Mouse (Mus musculus) forebrain, embryonic 12.5 days (tissue): ENCODE measurements around the gene Gm28038. TPM values are rescaled to one million over a fixed set of nuclear protein-coding genes. Genes with fewer than 3 reads are reported as not detected.

Experiments
- ATAC-seq: fragments of 200-750 bp; cut with Nextera tagmentation; 2 replicates; pipeline ENCODE4 v1.8.0; 2017; ENCODE audit warnings: moderate TSS enrichment; ENCODE audit not compliant: low FRiP score
- H3K27ac ChIP-seq: fragments of 300-500 bp; sonication (generic); 2 replicates; pipeline ENCODE4 v1.5.1; 2016; ENCODE audit warnings: mild to moderate bottlenecking
- H3K27me3 ChIP-seq: fragments of 300-500 bp; sonication (generic); 2 replicates; pipeline ENCODE4 v1.6.1; 2016; ENCODE audit warnings: mild to moderate bottlenecking
- H3K36me3 ChIP-seq: fragments of 300-500 bp; sonication (generic); replicated peaks from 2 replicates; pipeline ENCODE4 v1.6.1; 2016; ENCODE audit warnings: mild to moderate bottlenecking
- H3K4me1 ChIP-seq: fragments of 300-500 bp; sonication (generic); 2 replicates; pipeline ENCODE4 v1.6.1; 2016
- H3K4me2 ChIP-seq: fragments of 300-500 bp; sonication (generic); 2 replicates; pipeline ENCODE4 v1.6.1; 2016; ENCODE audit warnings: mild to moderate bottlenecking, moderate library complexity
- H3K4me3 ChIP-seq: fragments of 300-500 bp; sonication (generic); replicated peaks from 2 replicates; pipeline ENCODE4 v1.5.1; 2016; ENCODE audit warnings: mild to moderate bottlenecking
- H3K9ac ChIP-seq: fragments of 300-500 bp; sonication (generic); 2 replicates; pipeline ENCODE4 v1.6.1; 2016; ENCODE audit warnings: mild to moderate bottlenecking
- H3K9me3 ChIP-seq: fragments of 300-500 bp; sonication (generic); 2 replicates; pipeline ENCODE4 v1.6.1; 2016
- WGBS: fragments of 180-500 bp; shearing (Covaris S2); methylation state at CpG from one replicate; pipeline ENCODE4 v1.1.7; 2016; 5-methylcytosine and 5-hydroxymethylcytosine counted together
- polyA plus RNA-seq: library from polyadenylated mRNA; unstranded; fragments of >200 nt; fragmentation: Nextera tagmentation; extraction: Ambion mirVana; gene quantifications from 2 replicates; pipeline ENCODE4 v1.2.1, GENCODE M21; 2016

The Gm28038 gene
- polyA plus RNA-seq, 1 experiment from 2014 or later = not detected

- no peak overlapping the region for H3K4me3 ChIP-seq
- H3K27ac ChIP-seq = peak overlapping the region; percentile 31; the same call in 1 of the 2 replicates
- peaks cover 16% of the 10 kb centered on the region for H3K36me3 ChIP-seq
- no peaks in the 10 kb centered on the region for H3K27me3 ChIP-seq
- WGBS = 92% methylated on average over 17 of the region's 17 CpGs
- H3K9me3 ChIP-seq = no peaks in the 10 kb centered on the region
- no peak overlapping the region for H3K4me2 ChIP-seq
- H3K9ac ChIP-seq = no peak overlapping the region; the same call in 1 of the 2 replicates
- peaks cover 19% of the 10 kb centered on the region for H3K4me1 ChIP-seq
- ATAC-seq = no peak
Observed at GRCm38 (mm10) chr2:30269241-30269990, 11.4 kb upstream of the Gm28038 start.

- H3K4me1 ChIP-seq = peaks cover 19% of the 10 kb centered on the region
- H3K4me3 ChIP-seq = no peak overlapping the region
- no peak overlapping the region for H3K27ac ChIP-seq
- no peak for ATAC-seq
- H3K27me3 ChIP-seq = no peaks in the 10 kb centered on the region
- peaks cover 9% of the 10 kb centered on the region for H3K36me3 ChIP-seq
- no peaks in the 10 kb centered on the region for H3K9me3 ChIP-seq
- H3K4me2 ChIP-seq = no peak overlapping the region
- H3K9ac ChIP-seq = no peak overlapping the region
- 63% methylated on average over 1 of the region's 1 CpGs for WGBS
Observed at GRCm38 (mm10) chr2:30270134-30270533, 10.7 kb upstream of the Gm28038 start.

- Histone ChIP-seq H3K4me1 (peaks cover 10% of the 10 kb centered on the region), H3K4me2 (no peak overlapping the region), H3K9me3 (no peaks in the 10 kb centered on the region), H3K9ac (no peak overlapping the region), H3K4me3 (no peak overlapping the region), H3K27ac (no peak overlapping the region), H3K36me3 (peaks cover 7% of the 10 kb centered on the region; the same call in 1 of the 2 replicates), H3K27me3 (no peaks in the 10 kb centered on the region)
- WGBS = 84% methylated on average over 3 of the region's 3 CpGs
- no peak for ATAC-seq
Observed at GRCm38 (mm10) chr2:30281651-30282050, 808 bp downstream of the Gm28038 start.

GRCm38 (mm10) chr2:30283193-30283592, 2.4 kb downstream of the Gm28038 start:
- H3K9me3 ChIP-seq = no peaks in the 10 kb centered on the region
- H3K9ac ChIP-seq = no peak overlapping the region
- 91% methylated on average over 2 of the region's 2 CpGs for WGBS
- peaks cover 22% of the 10 kb centered on the region for H3K4me1 ChIP-seq
- no peak overlapping the region for H3K4me2 ChIP-seq
- no peak for ATAC-seq
- no peak overlapping the region for H3K4me3 ChIP-seq
- no peak overlapping the region for H3K27ac ChIP-seq
- H3K27me3 ChIP-seq = no peaks in the 10 kb centered on the region
- H3K36me3 ChIP-seq = peaks cover 7% of the 10 kb centered on the region

- H3K4me3 ChIP-seq = peak overlapping the region; percentile 96
- H3K9me3 ChIP-seq = no peaks in the 10 kb centered on the region
- WGBS = 88% methylated on average over 5 of the region's 5 CpGs
- H3K36me3 ChIP-seq = peaks cover 5% of the 10 kb centered on the region
- H3K27ac ChIP-seq = no peak overlapping the region
- no peak for ATAC-seq
- H3K4me2 ChIP-seq = peak overlapping the region; percentile 99
- no peaks in the 10 kb centered on the region for H3K27me3 ChIP-seq
- H3K4me1 ChIP-seq = peaks cover 22% of the 10 kb centered on the region
- peak overlapping the region; percentile 90; the same call in 1 of the 2 replicates for H3K9ac ChIP-seq
Observed at GRCm38 (mm10) chr2:30285004-30285403, 4.2 kb downstream of the Gm28038 start.

- Histone ChIP-seq H3K9ac (peak overlapping the region; percentile 90), H3K4me2 (peak overlapping the region; percentile 99), H3K4me3 (peak overlapping the region; percentile 96), H3K36me3 (peaks cover 7% of the 10 kb centered on the region), H3K27me3 (no peaks in the 10 kb centered on the region), H3K4me1 (peaks cover 22% of the 10 kb centered on the region), H3K9me3 (no peaks in the 10 kb centered on the region), H3K27ac (0 out of 2 replicates have a peak overlapping the region, but pooled peaks have one; percentile 75)
- 18% methylated on average over 38 of the region's 38 CpGs for WGBS
- ATAC-seq = peak; percentile 70
Observed at GRCm38 (mm10) chr2:30285416-30286181, 4.8 kb downstream of the Gm28038 start.

- under 1% methylated on average over 67 of the region's 68 CpGs for WGBS
Observed at GRCm38 (mm10) chr2:30286192-30287026, 5.6 kb downstream of the Gm28038 start, which contains the start of the genes Dolk and Nup188. Gene Dolk, minus strand, starts transcription at chr2:30286334. Gene Nup188, plus strand, starts transcription at chr2:30286397.

GRCm38 (mm10) chr2:30287027-30287373, 6.2 kb downstream of the Gm28038 start:
- Histone ChIP-seq H3K9me3 (no peaks in the 10 kb centered on the region), H3K9ac (peak overlapping the region; percentile 90), H3K4me3 (peak overlapping the region; percentile 96), H3K4me2 (peak overlapping the region; percentile 99), H3K36me3 (peaks cover 9% of the 10 kb centered on the region), H3K27me3 (no peaks in the 10 kb centered on the region), H3K4me1 (peaks cover 22% of the 10 kb centered on the region), H3K27ac (peak overlapping the region; percentile 75; the same call in 1 of the 2 replicates)
- no peak for ATAC-seq
- WGBS = under 1% methylated on average over 10 of the region's 10 CpGs

More at GRCm38 (mm10) chr2:30286192-30287026, 5.6 kb downstream of the Gm28038 start, which contains the start of the genes Dolk and Nup188:
- peak within 1 kb of the TSS; percentile 99 for H3K4me2 ChIP-seq
- H3K9me3 ChIP-seq = no peaks in the 10 kb centered on the region
- peaks cover 22% of the 10 kb centered on the region for H3K4me1 ChIP-seq
- peaks cover 9% of the 10 kb centered on the region for H3K36me3 ChIP-seq
- peak within 1 kb of the TSS; percentile 75 for H3K27ac ChIP-seq
- ATAC-seq = peak; percentile 98
- H3K4me3 ChIP-seq = peak within 1 kb of the TSS; percentile 96
- H3K9ac ChIP-seq = peak within 1 kb of the TSS; percentile 90
- H3K27me3 ChIP-seq = no peaks in the 10 kb centered on the region

GRCm38 (mm10) chr2:30299525-30299924, 18.7 kb downstream of the Gm28038 start:
- 72% methylated on average over 3 of the region's 3 CpGs for WGBS
- Histone ChIP-seq H3K36me3 (peaks cover 73% of the 10 kb centered on the region), H3K27me3 (no peaks in the 10 kb centered on the region), H3K4me1 (no peaks in the 10 kb centered on the region), H3K4me2 (no peak overlapping the region), H3K4me3 (no peak overlapping the region), H3K27ac (no peak overlapping the region), H3K9me3 (no peaks in the 10 kb centered on the region), H3K9ac (no peak overlapping the region)
- no peak for ATAC-seq

GRCm38 (mm10) chr2:30299966-30300365, 19.1 kb downstream of the Gm28038 start:
- Histone ChIP-seq H3K36me3 (peaks cover 78% of the 10 kb centered on the region), H3K27me3 (no peaks in the 10 kb centered on the region), H3K4me3 (no peak overlapping the region), H3K4me1 (no peaks in the 10 kb centered on the region), H3K9ac (no peak overlapping the region), H3K9me3 (no peaks in the 10 kb centered on the region), H3K27ac (no peak overlapping the region), H3K4me2 (no peak overlapping the region)
- WGBS = 97% methylated on average over 5 of the region's 5 CpGs
- ATAC-seq = no peak

- no peaks in the 10 kb centered on the region for H3K27me3 ChIP-seq
- H3K9ac ChIP-seq = no peak overlapping the region
- H3K4me1 ChIP-seq = no peaks in the 10 kb centered on the region
- WGBS = 97% methylated on average over 7 of the region's 7 CpGs
- H3K4me3 ChIP-seq = no peak overlapping the region
- H3K27ac ChIP-seq = no peak overlapping the region
- no peak overlapping the region for H3K4me2 ChIP-seq
- peaks cover 99% of the 10 kb centered on the region for H3K36me3 ChIP-seq
- H3K9me3 ChIP-seq = no peaks in the 10 kb centered on the region
- ATAC-seq = no peak
Observed at GRCm38 (mm10) chr2:30306087-30306486, 25.2 kb downstream of the Gm28038 start.

GRCm38 (mm10) chr2:30309351-30309750, 28.5 kb downstream of the Gm28038 start:
- peaks cover 98% of the 10 kb centered on the region for H3K36me3 ChIP-seq
- WGBS = 92% methylated on average over 3 of the region's 3 CpGs
- H3K9me3 ChIP-seq = no peaks in the 10 kb centered on the region
- H3K4me3 ChIP-seq = no peak overlapping the region
- no peaks in the 10 kb centered on the region for H3K4me1 ChIP-seq
- no peak overlapping the region for H3K27ac ChIP-seq
- no peaks in the 10 kb centered on the region for H3K27me3 ChIP-seq
- no peak overlapping the region for H3K9ac ChIP-seq
- no peak overlapping the region for H3K4me2 ChIP-seq
- no peak for ATAC-seq
